Mouse (Mus musculus) testis, postnatal 10 days (tissue): ENCODE measurements around the gene Prkar2a.
A peak's percentile ranks its signal among the peaks of the same experiment; 100 is the strongest.

ENCODE experiments used
- DNase-seq: peaks from one replicate; pipeline ENCODE4 v3.0.0; 2021; ENCODE audit warnings: low spot score

Prkar2a gene

GRCm38 (mm10) chr9:108692226-108693041 is 3.3 kb downstream of the Prkar2a start:
- DNase-seq = peak; percentile 73

GRCm38 (mm10) chr9:108693946-108694345 is 4.8 kb downstream of the Prkar2a start:
- no peak for DNase-seq

- no peak for DNase-seq
Observed at GRCm38 (mm10) chr9:108694533-108694932, 5.4 kb downstream of the Prkar2a start.

- no peak for DNase-seq
Observed at GRCm38 (mm10) chr9:108702476-108702875, 13.4 kb downstream of the Prkar2a start.

GRCm38 (mm10) chr9:108703373-108704110 is 14.4 kb downstream of the Prkar2a start:
- DNase-seq = no peak

- DNase-seq = no peak
Observed at GRCm38 (mm10) chr9:108704591-108704990, 15.5 kb downstream of the Prkar2a start.

- DNase-seq = no peak
Observed at GRCm38 (mm10) chr9:108707212-108707611, 18.1 kb downstream of the Prkar2a start.

- no peak for DNase-seq
Observed at GRCm38 (mm10) chr9:108708833-108709232, 19.7 kb downstream of the Prkar2a start.

- DNase-seq = no peak
Observed at GRCm38 (mm10) chr9:108710767-108711166, 21.7 kb downstream of the Prkar2a start.

- DNase-seq = no peak
Observed at GRCm38 (mm10) chr9:108716199-108716598, 27.1 kb downstream of the Prkar2a start.

- no peak for DNase-seq
Observed at GRCm38 (mm10) chr9:108723751-108724150, 34.6 kb downstream of the Prkar2a start.

- no peak for DNase-seq
Observed at GRCm38 (mm10) chr9:108726116-108726515, 37.0 kb downstream of the Prkar2a start.

GRCm38 (mm10) chr9:108729050-108729449 is 39.9 kb downstream of the Prkar2a start:
- no peak for DNase-seq

- DNase-seq = no peak
Observed at GRCm38 (mm10) chr9:108732462-108732861, 43.3 kb downstream of the Prkar2a start.

GRCm38 (mm10) chr9:108734626-108735025 is 45.5 kb downstream of the Prkar2a start:
- no peak for DNase-seq

- DNase-seq = no peak
Observed at GRCm38 (mm10) chr9:108739239-108739638, 50.1 kb downstream of the Prkar2a start.

- no peak for DNase-seq
Observed at GRCm38 (mm10) chr9:108740062-108740461, 50.9 kb downstream of the Prkar2a start.

GRCm38 (mm10) chr9:108742048-108742447 is 52.9 kb downstream of the Prkar2a start:
- DNase-seq = no peak

GRCm38 (mm10) chr9:108746876-108747499 is 57.9 kb downstream of the Prkar2a start:
- DNase-seq = no peak

GRCm38 (mm10) chr9:108747694-108748093 is 58.6 kb downstream of the Prkar2a start:
- no peak for DNase-seq

- no peak for DNase-seq
Observed at GRCm38 (mm10) chr9:108748600-108749183, 59.6 kb downstream of the Prkar2a start.

GRCm38 (mm10) chr9:108750616-108751015 is 61.5 kb downstream of the Prkar2a start:
- no peak for DNase-seq
